Mouse (Mus musculus) heart, postnatal 25 days (tissue): ENCODE results near the gene Larp1. TPM values are rescaled to one million over a fixed set of nuclear protein-coding genes. Genes with fewer than 3 reads are reported as not detected.

Experiments used
- DNase-seq: peaks from one replicate; pipeline ENCODE4 v3.0.0; 2022; ENCODE audit warnings: low spot score
- intact Hi-C: fragments of 180-260 bp; cut with DNase I; formaldehyde crosslinking; loops from one replicate; pipeline ENCODE4 v1.15.1; 2025
- total RNA-seq, 2 experiments: library from RNA; stranded (reverse); gene quantifications; 2 replicates each; pipeline ENCODE4 v1.2.3; 2021

Gene Larp1
- total RNA-seq, 2 experiments from 2014 or later, result 52.1 to 53.0 TPM

DNA sequence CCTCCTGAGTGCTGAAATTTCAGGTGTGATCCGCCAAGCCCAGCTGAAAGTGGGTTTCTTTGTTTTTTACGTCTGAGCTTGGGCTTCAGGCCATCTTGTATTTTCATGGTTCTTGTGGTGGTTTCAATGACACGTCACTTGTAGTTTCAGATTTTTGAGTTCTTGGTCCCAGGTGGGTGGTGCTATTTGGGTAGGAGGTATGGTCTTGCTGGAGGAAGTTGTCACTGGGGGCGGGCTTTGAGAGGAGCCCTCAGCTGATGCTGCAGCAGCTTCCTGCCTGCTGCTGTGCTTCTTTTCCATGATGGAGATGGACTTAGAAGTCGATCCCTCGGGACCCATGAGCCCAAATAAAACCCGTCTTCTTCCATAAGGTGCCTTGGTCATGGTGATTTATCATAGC lies 22.0 kb upstream of the Larp1 start:
- DNase-seq, result no peak
- intact Hi-C loops, result no loop called here

DNA sequence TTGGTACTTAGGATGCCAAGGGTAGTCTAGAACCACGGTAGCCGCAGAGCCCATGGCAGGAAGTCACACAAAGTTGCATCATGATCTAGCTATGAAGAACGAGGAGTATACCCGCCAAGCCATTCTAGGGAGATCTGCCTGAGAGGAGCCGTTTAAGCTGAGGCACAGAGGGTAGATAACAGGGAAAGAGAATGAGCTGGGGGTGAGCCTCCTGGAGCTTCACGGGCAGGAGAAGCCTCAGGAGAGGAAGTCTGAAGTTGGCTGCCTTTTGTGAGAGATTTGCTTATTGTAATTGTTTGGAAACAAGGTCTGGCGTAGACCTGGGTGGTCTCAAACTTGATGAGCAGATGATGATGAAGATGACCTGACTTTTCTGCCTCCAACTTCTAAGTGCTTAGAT lies 10.7 kb upstream of the Larp1 start:
- DNase-seq, result no peak
- intact Hi-C loops, result no loop called here

DNA sequence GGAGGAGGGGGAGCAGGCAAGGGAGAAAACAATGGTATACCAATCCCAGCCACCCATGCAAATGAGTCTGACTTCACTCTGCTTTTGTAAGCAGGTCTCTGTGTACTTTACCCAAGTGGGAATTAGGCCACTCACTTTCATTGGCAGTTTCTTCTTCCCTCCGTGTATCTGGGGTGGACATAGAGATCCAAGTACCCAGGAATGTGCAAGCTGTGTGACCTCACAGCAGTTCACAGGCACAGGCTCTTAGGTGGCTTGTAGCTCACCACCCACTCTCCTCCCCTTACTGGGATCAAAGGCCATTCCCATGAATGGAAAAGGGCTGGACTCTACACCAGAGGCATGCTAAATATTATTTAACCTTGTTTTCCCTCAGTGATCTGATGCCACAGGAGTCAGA lies 10.0 kb upstream of the Larp1 start:
- DNase-seq, result no peak
- intact Hi-C loops, result no loop called here

DNA sequence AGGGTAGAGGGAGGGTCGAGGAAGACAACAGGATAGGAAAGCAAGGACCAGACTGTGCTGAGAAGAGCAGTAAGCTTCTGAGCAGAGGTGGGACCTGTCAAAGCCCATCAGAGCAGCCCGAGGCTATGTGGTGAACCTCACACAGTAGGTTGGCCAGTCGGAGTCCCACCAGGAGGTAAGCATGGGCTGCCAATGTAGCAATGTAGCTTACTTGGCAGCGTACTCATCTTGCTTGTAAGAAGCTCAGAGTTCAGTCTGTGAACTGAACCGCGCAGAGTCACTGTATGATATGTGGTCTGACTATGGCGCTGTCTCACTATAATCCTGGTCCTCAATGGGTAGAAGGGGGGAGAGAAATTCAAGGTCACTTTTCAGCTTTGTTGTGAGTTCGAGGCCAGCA lies 5.7 kb upstream of the Larp1 start:
- DNase-seq, result no peak
- intact Hi-C loops, result no loop called here

DNA sequence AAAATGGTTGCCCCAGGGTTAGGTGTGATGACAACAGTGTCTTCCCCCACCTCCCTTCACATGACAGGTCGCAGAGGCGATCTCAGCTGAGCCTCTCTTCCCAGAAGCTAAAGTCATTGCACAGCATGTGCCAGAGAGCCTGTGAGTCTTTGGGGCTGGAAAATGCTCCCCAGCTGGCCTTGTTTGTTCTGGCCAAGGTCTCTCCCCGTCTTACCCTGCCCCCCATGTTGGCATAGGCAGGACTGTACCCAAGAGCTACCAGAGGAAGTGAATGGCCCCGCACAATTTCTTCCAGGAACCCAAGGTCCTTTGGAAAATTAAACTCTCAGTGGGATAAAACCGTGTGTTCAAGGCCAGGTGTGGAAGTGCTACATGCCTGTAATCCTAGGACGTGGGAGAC lies 5.1 kb upstream of the Larp1 start:
- intact Hi-C loops, result no loop called here
- no peak for DNase-seq

DNA sequence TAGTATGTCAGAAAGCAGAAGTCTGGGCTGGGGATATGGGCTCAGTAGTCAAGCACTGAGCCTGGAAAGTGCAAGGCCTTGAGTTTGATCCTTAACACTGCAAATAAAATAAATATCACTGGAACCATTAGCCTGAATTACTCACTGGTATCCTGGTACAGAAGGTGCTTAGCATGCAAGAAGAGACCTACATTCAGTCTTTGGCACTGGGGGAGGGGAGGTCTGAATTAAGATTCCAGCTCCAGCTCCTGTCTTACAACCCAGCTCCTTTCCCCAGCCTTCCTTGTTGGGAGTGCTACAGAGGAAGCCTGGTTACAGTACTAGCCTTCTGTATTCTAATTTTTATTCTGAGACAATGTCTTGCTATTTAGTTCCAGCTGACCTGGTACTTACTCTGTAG lies 3.8 kb upstream of the Larp1 start:
- intact Hi-C loops, result loop anchor here (5.0 kb wide), 1 partner anchor 162 kb away; the partner anchor contains the start of gene Gemin5
- no peak for DNase-seq

DNA sequence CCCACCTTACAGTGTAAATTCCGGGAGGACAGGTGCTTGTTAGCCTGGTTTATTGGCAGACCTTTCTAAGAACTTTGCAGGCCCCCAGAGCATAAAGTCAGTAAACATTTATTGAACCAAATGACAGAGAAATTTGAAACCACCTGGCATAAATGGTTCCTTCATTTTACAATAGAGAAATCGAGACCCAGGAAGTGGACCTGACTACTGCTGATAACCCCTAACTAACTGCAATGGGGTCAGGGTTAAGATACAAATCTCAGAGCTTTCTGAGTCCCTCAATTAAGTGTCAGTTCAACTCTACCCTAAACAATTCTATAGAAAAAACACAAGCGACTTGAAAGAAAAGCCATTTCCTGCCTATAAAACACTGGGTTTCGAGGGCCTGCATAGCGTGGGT lies 851 bp upstream of the Larp1 start:
- no peak for DNase-seq
- intact Hi-C loops, result loop anchor here (5.0 kb wide), 1 partner anchor 159 kb away; the partner anchor contains the start of gene Gemin5

DNA sequence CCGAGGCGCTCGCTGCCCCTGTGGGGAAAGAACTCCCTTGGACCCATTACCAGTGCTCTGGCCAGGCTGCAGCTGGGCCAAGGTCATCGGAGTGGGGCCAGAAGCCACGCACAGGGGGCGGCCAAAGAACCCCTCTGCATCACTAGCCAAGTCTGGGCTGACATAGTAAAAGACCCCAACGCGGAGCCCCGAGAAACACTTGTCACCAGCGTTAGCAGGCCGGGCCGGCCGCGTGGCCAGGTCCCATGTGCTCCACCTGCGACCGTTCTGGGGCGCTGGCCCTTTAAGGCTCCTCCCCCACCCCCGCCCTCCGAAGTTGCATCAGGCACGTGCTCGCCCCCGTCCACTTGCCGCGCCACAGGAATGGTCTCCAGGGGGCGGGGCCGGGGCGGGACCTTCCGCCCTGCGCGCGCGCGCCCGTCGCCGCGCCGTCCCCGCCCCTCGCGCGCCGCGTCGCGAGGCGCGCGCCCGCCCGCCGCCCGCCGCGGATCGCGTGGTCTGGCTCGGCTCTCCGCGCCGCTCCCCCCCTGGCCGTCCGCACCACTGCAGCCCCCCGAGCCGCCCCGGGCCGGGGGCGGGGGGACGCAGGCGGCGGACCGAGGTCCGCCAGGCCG lies 320 bp upstream of the Larp1 start:
- intact Hi-C loops, result loop anchor here (5.0 kb wide), 1 partner anchor 159 kb away; the partner anchor contains the start of gene Gemin5
- DNase-seq, result peak; percentile 71

DNA sequence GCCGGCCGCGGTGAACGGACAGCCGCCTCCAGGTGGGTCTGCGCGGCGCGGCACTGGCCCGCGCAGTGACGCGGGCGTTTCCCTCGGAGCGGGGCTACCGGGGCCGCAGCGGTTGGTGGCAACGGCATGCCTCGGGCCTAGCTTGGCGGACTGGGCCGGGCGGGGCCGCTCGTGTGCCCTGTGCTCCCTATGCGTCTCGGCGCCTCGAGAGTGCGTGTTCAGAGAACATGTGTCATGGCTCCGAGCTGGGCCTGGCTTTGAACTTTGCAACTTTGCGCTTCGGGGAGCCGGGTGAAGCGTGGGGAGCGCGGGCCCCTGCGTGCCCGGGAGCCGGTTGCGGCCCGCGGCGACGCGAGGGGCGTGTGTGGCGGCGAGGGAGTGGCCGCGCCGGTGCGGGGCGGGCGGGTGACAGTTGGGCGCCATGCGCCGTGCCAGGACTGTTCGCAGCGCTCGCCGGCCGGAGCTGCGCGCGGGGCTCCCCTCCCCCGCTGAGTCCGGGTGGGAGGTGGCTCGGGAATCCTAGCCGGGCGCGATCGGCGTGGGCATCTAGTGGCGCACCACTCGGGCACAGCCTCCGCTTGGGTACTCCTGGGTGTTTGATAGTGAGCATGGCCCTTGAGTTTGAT lies 765 bp downstream of the Larp1 start:
- DNase-seq, result peak; percentile 54
- intact Hi-C loops, result loop anchor here (2.0 to 5.0 kb wide), 3 partner anchors 47 to 158 kb away; partner anchors contain the start of gene Gemin5

DNA sequence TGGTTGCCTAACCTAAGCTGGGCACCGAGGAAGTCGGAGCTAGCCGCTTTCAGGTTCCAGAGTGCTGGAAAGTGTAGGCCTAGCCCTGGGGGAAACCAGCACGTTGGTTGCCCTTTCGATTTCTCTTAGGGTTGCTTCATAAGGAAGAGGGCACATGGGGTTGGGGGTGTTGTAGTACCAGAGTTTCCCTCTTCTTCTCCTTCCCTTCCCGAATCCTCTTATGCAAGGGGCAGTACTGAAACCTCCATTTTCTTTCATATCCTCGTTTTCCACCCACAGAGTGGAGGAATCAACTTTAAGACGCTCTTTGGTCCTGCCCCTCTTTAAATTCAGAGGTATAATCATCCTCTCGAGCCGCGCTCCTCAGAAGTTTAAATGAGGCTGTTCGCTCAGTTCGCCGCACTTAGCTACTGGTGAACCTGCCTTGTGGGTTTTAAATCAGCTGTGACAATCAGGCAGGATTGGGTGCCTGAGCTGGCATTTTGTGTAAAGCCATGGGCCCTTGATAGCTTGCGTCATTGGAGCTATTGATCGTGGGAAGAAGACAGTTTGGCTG lies 1.4 kb downstream of the Larp1 start:
- DNase-seq, result no peak
- intact Hi-C loops, result loop anchor here (2.0 kb wide), 2 partner anchors 46 to 48 kb away; no protein-coding TSS in a partner anchor

DNA sequence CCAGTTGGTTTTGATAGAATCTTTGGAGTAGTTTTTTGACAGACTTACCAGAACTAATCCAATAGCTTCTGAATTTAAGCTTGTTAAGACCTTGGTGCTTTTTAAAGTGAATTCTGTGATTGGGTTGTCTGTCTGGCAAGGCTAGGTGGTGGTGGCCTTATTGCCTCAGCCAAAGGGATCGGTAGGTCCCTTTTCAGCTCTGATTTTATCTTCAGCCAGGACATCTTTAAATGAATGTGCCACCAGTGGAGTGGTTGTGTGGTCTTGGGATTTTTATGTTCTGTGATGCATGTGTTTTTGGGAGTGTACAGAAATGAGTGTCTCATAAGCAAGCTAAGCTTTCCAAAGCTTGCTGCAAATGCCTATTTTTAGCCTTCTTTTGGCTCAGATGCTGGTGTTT lies 2.1 kb downstream of the Larp1 start:
- intact Hi-C loops, result loop anchor here (2.0 kb wide), 2 partner anchors 46 to 48 kb away; no protein-coding TSS in a partner anchor
- DNase-seq, result no peak

DNA sequence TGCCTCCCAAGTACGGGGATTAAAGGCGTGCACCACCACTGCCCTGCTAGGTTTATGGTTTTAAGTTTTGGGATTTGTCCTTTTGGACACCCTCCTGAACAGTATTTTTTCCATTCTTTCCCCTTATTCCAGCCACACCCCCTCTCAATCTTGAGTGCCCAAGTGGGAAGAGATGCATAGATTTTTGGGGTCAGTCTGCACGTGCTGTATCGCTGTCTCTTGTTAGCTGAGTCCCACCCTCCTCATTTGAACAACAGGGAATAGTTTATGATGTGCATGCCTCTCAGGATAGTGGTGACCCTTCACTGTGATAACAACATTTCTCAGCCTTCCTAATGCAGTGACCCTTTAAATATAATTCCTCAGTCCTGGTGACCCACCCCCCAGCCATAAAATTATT lies 2.9 kb downstream of the Larp1 start:
- intact Hi-C loops, result loop anchor here (2.0 kb wide), 2 partner anchors 45 to 49 kb away; no protein-coding TSS in a partner anchor
- DNase-seq, result no peak

DNA sequence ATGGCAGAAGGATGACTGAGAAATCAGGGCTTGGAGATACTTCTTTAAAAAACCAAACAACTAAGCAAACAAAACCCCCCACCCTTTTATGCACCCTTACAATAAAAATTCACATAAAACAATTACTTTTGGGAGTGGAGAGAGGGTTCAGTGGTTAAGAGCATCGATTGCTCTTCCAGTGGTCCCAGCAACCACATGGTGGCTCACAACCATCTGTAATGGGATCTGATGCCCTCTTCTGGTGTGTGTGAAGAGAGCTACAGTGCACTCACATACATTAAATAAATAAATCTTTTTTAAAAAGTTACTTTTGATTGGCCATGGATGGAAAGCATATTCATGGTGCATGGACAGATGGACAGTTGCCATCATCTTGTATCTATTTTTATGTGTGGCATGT lies 3.8 kb downstream of the Larp1 start:
- DNase-seq, result no peak
- intact Hi-C loops, result no loop called here

DNA sequence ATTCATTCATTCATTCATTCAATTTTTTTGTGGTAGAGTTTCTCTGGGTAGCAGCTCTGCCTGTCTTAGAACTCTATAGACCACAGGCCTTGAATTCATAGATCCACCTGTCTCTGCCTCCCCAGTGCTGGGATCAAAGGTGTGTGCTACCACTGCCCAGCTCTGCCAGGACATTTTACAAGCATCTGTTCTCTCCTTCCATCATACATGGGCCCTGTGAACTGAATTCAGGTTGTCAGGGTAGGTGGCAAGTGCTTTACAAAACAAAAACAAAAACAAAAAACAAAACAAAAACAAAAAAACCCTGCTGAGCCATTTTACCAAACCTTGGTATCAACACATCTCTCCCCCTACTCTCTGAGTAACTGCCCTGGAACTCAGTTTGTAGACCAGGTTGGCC lies 4.2 kb downstream of the Larp1 start:
- no peak for DNase-seq
- intact Hi-C loops, result no loop called here

DNA sequence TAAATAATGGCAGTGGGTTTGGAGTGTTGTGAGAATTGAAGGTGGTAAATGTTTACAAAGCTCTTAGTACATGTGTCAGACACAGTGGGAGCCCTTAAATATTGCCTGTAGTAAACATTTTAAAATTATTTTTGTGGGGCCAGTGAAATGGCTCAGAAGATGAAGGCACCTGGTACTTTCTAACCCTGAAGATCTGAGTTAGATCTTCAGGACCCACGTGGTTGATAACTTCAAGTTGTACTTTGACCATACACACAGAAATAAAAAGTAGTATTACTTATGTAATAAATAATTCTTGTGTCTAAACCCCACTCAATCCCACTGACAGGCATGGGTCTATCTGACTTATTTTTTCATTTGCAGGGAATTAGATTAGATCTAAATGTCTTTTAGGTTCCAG lies 5.7 kb downstream of the Larp1 start:
- DNase-seq, result no peak
- intact Hi-C loops, result no loop called here

DNA sequence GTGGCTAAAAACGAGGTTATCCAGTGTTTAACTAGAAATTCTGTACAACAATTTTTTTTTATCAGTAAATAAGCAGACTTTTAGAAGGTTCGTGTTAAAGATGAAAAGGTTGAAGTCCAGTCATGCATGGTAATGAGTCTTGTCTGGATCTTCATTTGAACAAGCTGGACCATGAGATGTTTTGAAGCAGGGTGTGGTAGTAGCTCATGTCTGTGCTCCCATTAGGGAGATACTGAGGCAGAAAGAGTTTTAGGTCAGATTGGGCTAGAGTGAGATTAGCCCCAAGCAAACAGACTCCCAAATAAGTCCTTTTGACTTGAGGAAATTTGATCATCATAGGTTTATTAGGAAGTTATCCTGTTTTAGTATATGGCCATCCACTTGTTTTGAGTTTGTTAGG lies 6.5 kb downstream of the Larp1 start:
- intact Hi-C loops, result no loop called here
- DNase-seq, result no peak

DNA sequence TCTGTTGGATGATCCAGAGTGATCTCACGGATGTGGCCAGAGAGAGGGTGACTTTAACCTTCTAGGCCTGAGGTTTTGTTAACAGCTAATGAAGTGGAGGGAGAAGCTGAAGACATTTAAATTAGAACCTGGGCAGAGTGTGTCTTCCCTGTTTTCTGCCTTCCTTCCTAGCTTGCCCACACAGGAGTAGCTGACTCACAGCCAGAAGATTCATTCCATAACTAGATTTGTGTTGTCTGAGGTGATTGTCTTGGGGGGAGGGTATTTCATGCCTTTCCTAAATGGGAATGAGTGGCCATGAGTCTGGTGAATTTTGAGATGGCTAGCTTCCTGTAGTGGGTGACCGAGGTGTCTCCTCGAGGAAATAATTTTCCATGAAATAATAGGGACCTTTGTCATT lies 7.5 kb downstream of the Larp1 start:
- intact Hi-C loops, result no loop called here
- DNase-seq, result no peak

DNA sequence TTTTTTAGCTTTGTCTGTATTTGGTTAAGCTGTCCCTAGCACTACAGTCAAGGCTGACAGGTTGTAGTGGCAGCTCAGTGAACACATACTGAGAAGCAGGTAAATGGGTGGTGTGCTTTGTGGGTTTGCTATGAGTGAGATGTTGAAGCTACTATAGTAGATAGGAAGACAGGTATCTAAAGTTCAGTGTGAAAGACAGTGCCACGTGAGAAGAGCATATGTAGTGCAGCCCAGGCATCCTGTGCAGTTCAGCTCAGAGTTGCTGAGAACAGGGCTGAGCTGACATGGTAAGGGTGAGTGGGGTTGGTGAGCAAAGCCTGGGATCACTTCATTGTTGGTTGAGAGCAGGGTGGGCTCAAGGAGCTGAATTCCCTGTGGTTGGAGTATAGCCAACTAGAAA lies 8.6 kb downstream of the Larp1 start:
- intact Hi-C loops, result no loop called here

DNA sequence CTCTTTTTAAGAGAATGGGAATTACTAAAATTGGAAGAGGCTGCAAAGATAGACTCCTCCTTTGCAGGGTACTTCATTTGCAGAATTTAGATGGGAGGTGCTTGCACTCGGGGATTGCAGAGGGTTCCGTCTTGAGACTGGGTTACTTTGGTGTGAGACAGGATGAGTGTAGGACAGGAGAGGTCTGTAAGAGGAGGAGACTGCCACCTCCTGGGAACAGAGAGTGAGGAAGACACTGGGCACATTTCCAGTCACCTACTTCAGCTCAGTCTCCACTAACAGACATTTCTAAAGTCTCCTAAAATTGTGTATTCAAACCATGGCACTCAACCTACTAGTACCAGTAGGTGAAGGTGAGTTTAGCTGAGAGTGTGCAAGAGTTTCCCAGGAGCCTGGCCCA lies 9.4 kb downstream of the Larp1 start:
- intact Hi-C loops, result no loop called here
- DNase-seq, result no peak

More for the DNA sequence above, 8.6 kb downstream of the Larp1 start:
- DNase-seq, result no peak

DNA sequence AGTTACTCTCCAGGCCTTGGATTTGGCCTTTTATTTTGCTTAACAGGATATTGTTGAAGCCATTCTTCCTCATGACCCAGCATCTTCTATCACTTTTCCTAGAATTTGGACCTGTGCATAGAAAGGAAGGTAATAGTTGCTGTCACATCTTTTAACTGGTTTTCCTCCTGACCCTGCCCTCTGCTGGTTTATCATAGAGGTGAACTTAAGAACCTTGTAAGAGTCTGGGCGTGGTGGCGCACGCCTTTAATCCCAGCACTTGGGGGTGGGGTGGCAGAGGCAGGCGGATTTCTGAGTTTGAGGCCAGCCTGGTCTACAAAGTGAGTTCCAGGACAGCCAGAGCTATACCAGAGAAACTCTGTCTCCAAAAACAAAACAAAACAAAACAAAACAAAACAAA lies 9.8 kb downstream of the Larp1 start:
- intact Hi-C loops, result no loop called here
- DNase-seq, result no peak

DNA sequence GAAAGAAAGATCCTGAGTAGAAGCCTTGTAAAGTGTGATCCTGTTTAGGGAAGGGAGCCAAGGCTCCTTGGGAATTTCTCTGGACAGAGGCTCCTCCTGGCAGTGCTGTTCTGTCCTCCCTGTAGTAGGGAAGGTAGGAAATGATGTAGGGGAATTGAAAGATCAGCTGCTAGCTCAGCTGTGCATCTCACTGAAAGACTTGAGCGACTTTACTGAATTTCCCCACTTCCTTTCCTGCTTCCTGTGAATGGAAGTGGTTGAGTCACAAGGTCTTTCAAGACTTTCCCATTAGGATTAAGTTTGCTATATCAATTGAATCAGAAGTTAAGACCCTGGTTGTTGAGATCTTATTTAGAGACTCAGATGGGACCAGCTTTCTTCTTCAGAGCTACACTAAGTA lies 12.2 kb downstream of the Larp1 start:
- intact Hi-C loops, result no loop called here
- no peak for DNase-seq
